Mouse (Mus musculus) lung, embryonic 15.5 days (tissue): ENCODE data around the gene Stpg3. TPM values are rescaled to one million over a fixed set of nuclear protein-coding genes. Genes with fewer than 3 reads are reported as not detected.
A peak's percentile ranks its signal among the peaks of the same experiment; 100 is the strongest.

Experiments used
- ATAC-seq: fragments of 200-750 bp; cut with Nextera tagmentation; 2 replicates; pipeline ENCODE4 v1.8.0; 2017; ENCODE audit warnings: moderate number of reproducible peaks, borderline replicate concordance; ENCODE audit not compliant: low FRiP score, low TSS enrichment; ENCODE audit errors: extremely low read depth
- H3K27ac ChIP-seq: fragments of 300-500 bp; sonication (generic); 2 replicates; pipeline ENCODE4 v1.5.1; 2015; ENCODE audit warnings: moderate library complexity, mild to moderate bottlenecking, inconsistent platforms
- H3K27me3 ChIP-seq: fragments of 300-500 bp; sonication (generic); 2 replicates; pipeline ENCODE4 v1.6.1; 2015; ENCODE audit warnings: inconsistent platforms
- H3K36me3 ChIP-seq: fragments of 300-500 bp; sonication (generic); 2 replicates; pipeline ENCODE4 v1.6.1; 2015; ENCODE audit warnings: inconsistent platforms
- H3K4me1 ChIP-seq: fragments of 300-500 bp; sonication (generic); 2 replicates; pipeline ENCODE4 v1.6.1; 2015; ENCODE audit warnings: inconsistent platforms
- H3K4me2 ChIP-seq: fragments of 300-500 bp; sonication (generic); 2 replicates; pipeline ENCODE4 v1.6.1; 2015; ENCODE audit warnings: inconsistent platforms, mild to moderate bottlenecking, moderate library complexity
- H3K4me3 ChIP-seq: fragments of 300-500 bp; sonication (generic); 2 replicates; pipeline ENCODE4 v1.5.1; 2015; ENCODE audit warnings: mild to moderate bottlenecking, inconsistent platforms
- H3K9ac ChIP-seq: fragments of 300-500 bp; sonication (generic); 2 replicates; pipeline ENCODE4 v1.6.1; 2015; ENCODE audit warnings: inconsistent platforms
- H3K9me3 ChIP-seq: fragments of 300-500 bp; sonication (generic); 2 replicates; pipeline ENCODE4 v1.6.1; 2016; ENCODE audit warnings: inconsistent platforms
- WGBS: fragments of 180-500 bp; shearing (Covaris S2); methylation state at CpG from one replicate; pipeline ENCODE4 v1.1.7; 2015; 5-methylcytosine and 5-hydroxymethylcytosine counted together
- polyA plus RNA-seq: library from polyadenylated mRNA; unstranded; fragments of >200 nt; fragmentation: Nextera tagmentation; extraction: Ambion mirVana; gene quantifications from 2 replicates; pipeline ENCODE4 v1.2.1, GENCODE M21; 2015

Stpg3 gene
- polyA plus RNA-seq, 1 experiment from 2014 or later, result not detected

DNA sequence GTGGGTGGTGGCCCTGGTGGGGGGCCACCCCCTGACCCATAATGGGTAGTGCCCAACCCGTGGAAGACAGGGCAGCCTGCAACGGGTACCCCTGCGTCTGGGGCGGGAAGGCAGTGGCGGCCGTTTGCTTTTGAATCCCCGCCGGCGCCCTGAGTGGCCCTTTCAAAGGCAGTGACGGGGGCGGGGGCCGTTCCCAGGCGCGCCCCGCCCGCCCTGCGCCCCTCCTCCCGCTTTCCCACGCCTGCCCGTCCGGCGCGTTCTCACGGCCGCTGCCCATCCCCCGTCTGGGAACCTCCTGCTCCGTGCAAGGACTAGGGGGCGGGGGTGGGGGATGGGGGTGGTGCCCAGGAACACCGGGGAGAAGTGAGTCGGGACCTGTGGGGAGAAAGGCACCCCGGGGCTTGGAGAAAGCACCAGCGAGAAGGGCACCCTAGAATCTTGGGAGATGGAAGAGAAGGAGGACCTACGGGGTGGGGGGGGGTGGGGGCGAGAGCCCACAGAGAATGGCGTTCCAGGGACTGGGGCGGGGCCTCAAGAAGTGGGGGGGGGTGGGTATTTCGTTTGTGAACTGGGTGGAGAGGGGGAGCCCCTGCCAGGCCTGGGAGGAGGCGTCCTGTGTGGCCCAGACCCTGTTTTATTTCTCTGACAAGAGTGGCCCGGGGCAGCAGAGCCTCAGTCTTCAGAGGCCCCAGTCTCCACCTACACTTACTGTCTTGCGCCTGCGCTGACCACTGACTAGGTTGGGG is 46.3 kb downstream of the Stpg3 start:
- peak; percentile 83 for ATAC-seq
- H3K27me3 ChIP-seq, result no peaks in the 10 kb centered on the region
- H3K4me3 ChIP-seq, result peak overlapping the region; percentile 46
- WGBS, result under 1% methylated on average over 39 of the region's 41 CpGs
- H3K4me2 ChIP-seq, result peak overlapping the region; percentile 67
- peak overlapping the region; percentile 43 for H3K9ac ChIP-seq
- peak overlapping the region; percentile 79 for H3K27ac ChIP-seq
- no peaks in the 10 kb centered on the region for H3K9me3 ChIP-seq
- no peaks in the 10 kb centered on the region for H3K36me3 ChIP-seq
- peaks cover 45% of the 10 kb centered on the region for H3K4me1 ChIP-seq

- Histone ChIP-seq H3K9ac (peak overlapping the region; percentile 43), H3K36me3 (no peaks in the 10 kb centered on the region), H3K4me2 (peak overlapping the region; percentile 67), H3K27me3 (no peaks in the 10 kb centered on the region), H3K4me1 (peaks cover 44% of the 10 kb centered on the region), H3K27ac (peak overlapping the region; percentile 79), H3K4me3 (peak overlapping the region; percentile 46), H3K9me3 (no peaks in the 10 kb centered on the region)
- 12% methylated on average over 4 of the region's 4 CpGs for WGBS
- ATAC-seq, result peak; percentile 20
Measured at GRCm38 (mm10) chr2:25167481-25167880, 47.0 kb downstream of the Stpg3 start.

Other genes with a start within 250 kb of the Stpg3 start
- 106 and 114 TPM in 2 replicates for gene Mrpl41, start 239.5 kb downstream of the Stpg3 start, polyA plus RNA-seq
- gene Pnpla7, start 238.6 kb downstream of the Stpg3 start, polyA plus RNA-seq, result 5.1 and 7.9 TPM in 2 replicates
- gene Nsmf, start 160.3 kb downstream of the Stpg3 start, polyA plus RNA-seq, result 67.3 and 71.1 TPM in 2 replicates
- gene Entpd8, start 134.3 kb downstream of the Stpg3 start, polyA plus RNA-seq, result 0.31 and 0.52 TPM in 2 replicates
- 1.0 and 1.1 TPM in 2 replicates for gene Noxa1, start 119.5 kb downstream of the Stpg3 start, polyA plus RNA-seq
- gene Nrarp, start 33.9 kb downstream of the Stpg3 start, polyA plus RNA-seq, result 15.7 and 16.0 TPM in 2 replicates
- gene Tor4a, start 17.8 kb downstream of the Stpg3 start, polyA plus RNA-seq, result 8.8 and 11.7 TPM in 2 replicates
- gene Nelfb, start 3.1 kb downstream of the Stpg3 start, polyA plus RNA-seq, result 121 and 122 TPM in 2 replicates
- 0.69 and 1.4 TPM in 2 replicates for gene Fam166a, start 4.1 kb upstream of the Stpg3 start, polyA plus RNA-seq
- gene Tubb4b, start 10.1 kb upstream of the Stpg3 start, polyA plus RNA-seq, result 704 and 709 TPM in 2 replicates
- gene Slc34a3, start 19.7 kb upstream of the Stpg3 start, polyA plus RNA-seq, result not detected in 2 replicates
- gene Rnf224, start 22.1 kb upstream of the Stpg3 start, polyA plus RNA-seq, result not detected in 2 replicates
- 8.9 and 9.9 TPM in 2 replicates for gene Rnf208, start 27.6 kb upstream of the Stpg3 start, polyA plus RNA-seq
- 0.19 and 0.35 TPM in 2 replicates for gene Cysrt1, start 27.8 kb upstream of the Stpg3 start, polyA plus RNA-seq
- 3.5 and 5.0 TPM in 2 replicates for gene AL732309.1, start 32.2 kb upstream of the Stpg3 start, polyA plus RNA-seq
- 24.4 and 24.5 TPM in 2 replicates for gene Tmem203, start 40.8 kb upstream of the Stpg3 start, polyA plus RNA-seq
- 6.7 and 8.7 TPM in 2 replicates for gene Tprn, start 48.0 kb upstream of the Stpg3 start, polyA plus RNA-seq
- gene Ssna1, start 57.8 kb upstream of the Stpg3 start, polyA plus RNA-seq, result 229 and 239 TPM in 2 replicates
- gene Anapc2, start 57.8 kb upstream of the Stpg3 start, polyA plus RNA-seq, result 132 and 136 TPM in 2 replicates
- not detected in 2 replicates for gene Tmem210, start 73.5 kb upstream of the Stpg3 start, polyA plus RNA-seq
- 3.4 and 4.5 TPM in 2 replicates for gene Lrrc26, start 75.3 kb upstream of the Stpg3 start, polyA plus RNA-seq
- 0.45 and 0.48 TPM in 2 replicates for gene Grin1, start 104.5 kb upstream of the Stpg3 start, polyA plus RNA-seq
- 48.8 and 52.0 TPM in 2 replicates for gene Man1b1, start 117.7 kb upstream of the Stpg3 start, polyA plus RNA-seq
- gene Dpp7, start 141.7 kb upstream of the Stpg3 start, polyA plus RNA-seq, result 14.5 and 14.9 TPM in 2 replicates
- gene Uap1l1, start 151.0 kb upstream of the Stpg3 start, polyA plus RNA-seq, result 16.4 and 20.5 TPM in 2 replicates
- gene Sapcd2, start 157.7 kb upstream of the Stpg3 start, polyA plus RNA-seq, result 42.2 and 45.2 TPM in 2 replicates
- gene Entpd2, start 181.2 kb upstream of the Stpg3 start, polyA plus RNA-seq, result 2.1 and 3.6 TPM in 2 replicates
- 27.5 and 28.7 TPM in 2 replicates for gene Npdc1, start 184.7 kb upstream of the Stpg3 start, polyA plus RNA-seq
- 0.11 TPM in 1 of 2 replicates, not detected in the other for gene Fut7, start 208.6 kb upstream of the Stpg3 start, polyA plus RNA-seq
- gene Abca2, start 214.1 kb upstream of the Stpg3 start, polyA plus RNA-seq, result 4.5 and 4.8 TPM in 2 replicates
- 77.9 and 90.3 TPM in 2 replicates for gene Clic3, start 242.2 kb upstream of the Stpg3 start, polyA plus RNA-seq
- gene Paxx, start 246.5 kb upstream of the Stpg3 start, polyA plus RNA-seq, result 31.5 and 37.0 TPM in 2 replicates